Mouse (Mus musculus): ENCODE results near the gene Rragd.

Rragd gene

DNA sequence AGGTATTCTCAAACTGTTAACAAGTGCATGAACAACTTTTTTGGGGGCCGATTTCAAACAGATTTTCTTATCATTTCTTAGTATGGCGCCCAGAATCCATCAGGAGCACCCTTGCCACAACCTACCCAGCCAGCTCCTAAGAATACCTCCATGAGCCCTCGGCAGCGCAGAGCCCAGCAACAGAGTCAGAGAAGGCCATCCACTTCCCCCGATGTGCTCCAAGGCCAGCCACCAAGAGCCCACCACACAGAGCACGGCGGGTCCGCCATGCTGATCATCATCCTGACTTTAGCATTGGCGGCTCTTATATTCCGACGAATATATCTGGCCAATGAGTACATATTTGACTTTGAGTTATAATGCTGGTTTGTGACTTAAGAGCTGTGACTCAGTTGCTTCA is 66.8 kb downstream of the Rragd start:
- no peak for DNase-seq (ENCODE audit: low spot score)

DNA sequence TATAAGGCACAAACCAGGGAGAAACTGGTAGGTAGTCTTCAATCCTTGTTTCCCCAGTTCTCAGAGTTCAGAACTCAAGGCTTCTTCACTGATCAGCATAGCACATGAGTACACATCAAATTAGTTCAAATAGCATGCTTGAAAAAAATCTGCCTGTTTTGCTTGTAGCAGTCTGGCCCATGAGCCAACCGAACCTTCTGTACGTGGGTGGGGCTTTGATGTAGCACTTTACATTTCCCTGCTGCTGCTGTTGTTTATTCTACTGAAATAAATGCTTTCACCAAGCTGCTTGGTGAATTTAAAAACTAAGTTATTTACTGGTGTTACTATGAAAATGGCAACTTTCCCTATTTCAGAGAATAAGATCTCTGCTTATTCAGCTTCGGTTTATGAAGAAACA is 69.2 kb downstream of the Rragd start:
- no peak for DNase-seq (ENCODE audit: low spot score)

- DNase-seq (ENCODE audit: low spot score): no peak
Measured at GRCm38 (mm10) chr4:33052650-33053049, 69.8 kb downstream of the Rragd start.

DNA sequence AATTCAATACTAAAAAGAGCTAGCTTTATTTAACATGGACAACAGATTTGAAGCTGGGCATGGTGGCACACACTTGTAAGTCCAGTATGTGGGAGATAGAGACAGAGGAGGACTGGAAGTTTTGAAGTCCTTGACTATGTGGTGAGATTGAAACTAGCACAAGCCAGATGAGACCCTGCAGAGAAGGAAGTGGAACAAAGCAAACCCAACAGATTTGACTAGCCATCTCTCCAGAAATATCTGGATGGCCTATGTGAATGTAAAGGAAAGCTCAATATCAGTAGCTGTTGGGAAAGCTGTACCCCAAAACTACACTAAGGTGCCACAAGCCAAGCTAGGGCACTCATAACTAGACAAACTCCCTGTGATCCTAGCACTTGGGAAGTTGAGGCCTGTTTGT is 71.6 kb downstream of the Rragd start:
- no peak for DNase-seq (ENCODE audit: low spot score)

GRCm38 (mm10) chr4:33056317-33056716 is 73.5 kb downstream of the Rragd start:
- no peak for DNase-seq (ENCODE audit: low spot score)

- DNase-seq (ENCODE audit: low spot score): peak; percentile 41
Measured at GRCm38 (mm10) chr4:33057890-33058687, 75.3 kb downstream of the Rragd start.

GRCm38 (mm10) chr4:33061158-33061557 is 78.3 kb downstream of the Rragd start:
- DNase-seq (ENCODE audit: low spot score): no peak

GRCm38 (mm10) chr4:33062981-33063380 is 80.1 kb downstream of the Rragd start, which contains the start of gene Gabrr2:
TSS of gene Gabrr2 (plus strand) at chr4:33062999.
- no peak for DNase-seq (ENCODE audit: low spot score)

DNA sequence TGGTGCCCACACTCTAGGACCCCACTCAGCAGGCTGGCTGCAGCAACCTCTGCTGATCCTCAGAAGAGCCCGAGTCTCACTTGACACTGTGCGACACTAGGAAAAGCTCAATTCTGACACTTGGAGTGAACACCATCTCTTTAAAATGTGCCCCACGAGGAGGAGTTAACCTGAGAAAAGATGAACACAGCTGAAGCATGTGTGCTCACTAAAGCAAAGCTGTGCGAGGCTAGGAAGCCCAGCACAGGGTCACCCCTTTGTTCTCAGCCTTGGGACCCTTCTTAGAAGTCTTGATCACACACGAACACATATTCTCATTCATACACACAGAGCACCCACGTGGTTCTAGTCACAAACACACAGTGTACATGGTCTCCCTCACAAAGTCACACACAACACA is 82.1 kb downstream of the Rragd start:
- DNase-seq (ENCODE audit: low spot score): no peak

DNA sequence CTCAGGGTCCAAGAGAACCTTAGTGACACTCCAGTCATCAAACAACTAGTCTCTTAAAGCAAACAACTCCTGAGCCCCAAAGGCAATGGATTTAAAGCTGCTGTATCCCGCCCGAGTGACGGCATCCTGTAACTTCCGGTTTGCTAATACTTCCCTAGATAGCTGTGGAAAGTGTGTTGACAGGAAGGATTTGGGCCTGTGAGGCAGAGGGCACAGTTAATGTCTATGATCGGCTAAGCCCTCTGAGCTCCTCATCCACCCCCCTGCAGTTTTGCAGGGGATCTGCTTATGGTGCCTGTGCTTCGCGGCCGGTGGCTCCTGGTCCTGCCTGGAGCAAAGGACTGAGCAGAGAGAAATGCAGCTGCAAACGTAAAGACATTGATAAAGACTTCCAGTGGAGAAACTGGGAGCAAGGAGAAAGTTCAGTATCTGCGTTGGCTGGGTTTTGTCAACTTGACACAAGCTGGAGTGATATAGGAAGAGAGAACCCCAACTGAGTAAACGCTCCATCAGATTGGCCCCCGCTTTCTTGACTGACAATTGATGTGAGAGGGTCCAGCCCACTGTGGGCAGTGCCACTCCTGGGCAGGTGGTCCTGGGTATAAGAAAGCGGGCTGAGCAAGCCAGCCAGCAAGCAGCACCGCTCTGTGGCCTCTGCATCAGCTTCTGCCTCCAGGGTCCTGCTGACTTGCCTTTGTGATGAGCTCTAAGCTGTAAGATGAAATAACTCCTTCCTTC is 83.6 kb downstream of the Rragd start:
- no peak for DNase-seq (ENCODE audit: low spot score)

- DNase-seq (ENCODE audit: low spot score): no peak
Measured at GRCm38 (mm10) chr4:33067331-33067730, 84.5 kb downstream of the Rragd start.

GRCm38 (mm10) chr4:33067826-33068225 is 85.0 kb downstream of the Rragd start:
- no peak for DNase-seq (ENCODE audit: low spot score)

GRCm38 (mm10) chr4:33068894-33069293 is 86.1 kb downstream of the Rragd start:
- no peak for DNase-seq (ENCODE audit: low spot score)

DNA sequence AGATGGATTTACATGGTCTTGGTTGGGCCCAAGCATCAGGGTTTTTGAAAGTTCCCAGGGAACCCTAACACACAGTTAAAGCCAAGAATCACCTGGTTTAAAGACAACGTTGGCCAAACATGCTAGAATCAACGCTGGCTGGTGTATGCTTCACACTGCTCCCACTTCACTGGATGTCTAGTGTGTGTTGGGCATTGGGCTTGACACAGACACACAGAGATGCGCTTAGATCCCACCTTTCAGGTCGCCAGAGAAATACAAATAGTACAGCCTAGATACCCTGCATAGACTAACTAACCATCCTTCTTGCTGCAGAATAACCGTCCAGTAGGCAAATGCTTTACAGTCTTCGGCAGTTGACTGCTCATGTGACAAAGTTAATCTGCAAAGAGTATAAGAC is 87.5 kb downstream of the Rragd start:
- DNase-seq (ENCODE audit: low spot score): no peak

- no peak for DNase-seq (ENCODE audit: low spot score)
Measured at GRCm38 (mm10) chr4:33071337-33071736, 88.5 kb downstream of the Rragd start.
